Mouse (Mus musculus) gastrocnemius, adult 2 months (tissue): Measurements from ENCODE around the gene 1110025L11Rik. TPM values are rescaled to one million over a fixed set of nuclear protein-coding genes. Genes with fewer than 3 reads are reported as not detected.
"Not testable (repeated sequence)": the region's sequence is repeated elsewhere in the genome, so short reads cannot be mapped to it uniquely, and the experiment has no call there.

Source experiments
- DNase-seq: peaks from one replicate; pipeline ENCODE4 v3.0.0; 2022
- H3K27ac ChIP-seq: fragments of 200-600 bp; 2 replicates; pipeline ENCODE4 v1.8.1; 2022; ENCODE audit warnings: mild to moderate bottlenecking
- H3K4me3 ChIP-seq: fragments of 200-600 bp; 2 replicates; pipeline ENCODE4 v1.8.1; 2022; ENCODE audit warnings: mild to moderate bottlenecking, moderate library complexity
- CTCF ChIP-seq: fragments of 200-600 bp; IDR thresholded peaks from 2 replicates; pipeline ENCODE4 v1.8.1; 2022; ENCODE audit warnings: antibody characterized with exemption, mild to moderate bottlenecking, moderate library complexity
- intact Hi-C: fragments of 180-260 bp; cut with DNase I; formaldehyde crosslinking; loops from one replicate; pipeline ENCODE4 v1.15.1; 2025
- long read RNA-seq, 2 experiments: library from polyadenylated mRNA; stranded (forward); transcript quantifications; one replicate each; pipeline ENCODE4 v2.0.0; 2021
- total RNA-seq, 2 experiments: library from RNA; stranded (reverse); gene quantifications; 2 replicates each; pipeline ENCODE4 v1.2.3; 2021

The 1110025L11Rik gene
- not detected for total RNA-seq
- long read RNA-seq, experiment 1: 0 reads
- long read RNA-seq, experiment 2: 0 reads

- H3K27ac ChIP-seq, intact Hi-C loops, DNase-seq, H3K4me3 ChIP-seq: not testable (repeated sequence)
These were observed at the start of gene 1110025L11Rik for GRCm38 (mm10) chr16:89063902-89064301. 1110025L11Rik (minus strand) TSS chr16:89064002.

DNA sequence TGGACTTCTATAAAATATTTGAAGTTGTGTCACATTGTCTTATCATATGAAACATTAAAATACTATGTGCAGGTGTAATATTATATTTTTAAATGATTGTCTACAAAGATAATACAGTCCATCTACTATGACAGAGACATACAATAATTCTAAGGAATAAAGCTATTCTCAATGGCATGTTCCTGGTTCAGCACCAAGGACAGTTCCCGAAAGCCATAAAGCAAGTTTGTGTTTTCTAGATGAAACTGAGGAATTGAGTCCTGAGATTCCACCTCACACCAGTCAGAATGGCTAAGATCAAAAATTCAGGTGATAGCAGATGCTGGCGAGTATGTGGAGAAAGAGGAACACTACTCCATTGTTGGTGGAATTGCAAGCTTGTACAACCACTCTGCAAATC lies 7.2 kb upstream of the 1110025L11Rik start:
- intact Hi-C loops, DNase-seq, H3K4me3 ChIP-seq, H3K27ac ChIP-seq: not testable (repeated sequence)

DNA sequence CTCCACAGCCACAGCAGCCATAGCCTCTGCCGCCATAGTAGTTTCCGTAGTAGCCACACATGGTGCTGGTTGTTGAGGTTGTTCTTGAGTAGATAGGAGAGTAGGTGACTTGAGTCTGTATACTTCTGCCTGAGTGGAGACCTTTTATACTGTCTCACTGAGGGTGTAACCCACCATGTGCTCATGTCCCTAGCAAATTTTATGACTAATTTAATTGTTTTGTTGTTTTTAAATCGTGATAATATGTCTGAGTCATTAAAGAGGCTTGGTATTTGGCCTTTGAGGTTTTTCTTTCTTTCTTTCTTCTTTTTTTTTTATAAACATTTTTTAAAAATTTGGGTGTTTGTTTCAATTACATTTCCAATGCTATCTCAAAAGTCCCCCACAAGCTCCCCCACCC lies 16.0 kb downstream of the 1110025L11Rik start, which contains the start of gene Krtap6-5:
Gene Krtap6-5, minus strand, starts transcription at position 101 of the 400 bp plus-strand sequence.
- no peak for TF ChIP-seq CTCF

GRCm38 (mm10) chr16:89041372-89041771 lies 22.4 kb downstream of the 1110025L11Rik start, which contains the start of gene Gm10228:
Gm10228 (minus strand) TSS chr16:89041472.
- DNase-seq, H3K4me3 ChIP-seq, H3K27ac ChIP-seq, intact Hi-C loops: not testable (repeated sequence)

More for the DNA sequence above, 16.0 kb downstream of the 1110025L11Rik start, which contains the start of gene Krtap6-5:
- no peak for DNase-seq
- no peak within 1 kb of the TSS for H3K27ac ChIP-seq
- H3K4me3 ChIP-seq: no peak within 1 kb of the TSS
- intact Hi-C loops: no loop called here

DNA sequence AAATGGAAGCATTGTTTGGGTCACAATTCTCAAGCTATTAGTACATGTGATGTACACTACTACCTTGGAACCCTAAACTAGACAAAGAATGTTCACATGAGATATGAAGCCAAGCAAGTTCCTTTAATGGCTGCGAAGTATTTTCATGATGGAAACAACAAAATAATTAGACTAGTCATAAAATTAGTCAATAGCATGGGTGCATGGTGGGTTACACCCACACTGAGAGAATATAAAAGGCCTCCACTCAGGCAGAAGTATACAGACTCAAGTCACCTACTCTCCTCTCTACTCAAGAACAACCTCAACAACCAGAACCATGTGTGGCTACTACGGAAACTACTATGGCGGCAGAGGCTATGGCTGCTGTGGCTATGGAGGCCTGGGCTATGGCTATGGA lies 32.4 kb downstream of the 1110025L11Rik start, which contains the start of gene Krtap6-1:
Gene Krtap6-1, plus strand, starts transcription at position 301 of the 400 bp plus-strand sequence.
- H3K4me3 ChIP-seq, DNase-seq, H3K27ac ChIP-seq, intact Hi-C loops: not testable (repeated sequence)

- H3K4me3 ChIP-seq, H3K27ac ChIP-seq, intact Hi-C loops, DNase-seq: not testable (repeated sequence)
These were observed 48.8 kb downstream of the 1110025L11Rik start, which contains the start of gene Gm10229 for GRCm38 (mm10) chr16:89014984-89015383. Gm10229 (plus strand) TSS chr16:89015284.

DNA sequence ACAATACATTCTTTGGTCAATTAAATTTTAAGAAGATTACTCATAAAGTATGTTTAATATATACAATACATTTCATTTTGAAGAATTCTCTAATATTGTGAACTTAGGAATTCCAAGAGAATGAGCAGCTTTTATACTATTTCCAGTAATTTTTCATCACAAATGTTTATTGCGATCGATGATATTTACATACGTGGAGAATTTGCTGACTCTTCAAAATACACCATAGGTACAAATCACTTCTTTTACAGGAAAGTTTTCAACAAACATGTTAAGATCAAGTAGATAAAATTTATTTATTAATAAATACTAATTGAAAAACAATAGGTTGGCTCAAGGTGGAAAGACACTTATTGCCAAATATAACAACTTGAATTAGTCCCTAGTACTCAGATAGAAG lies 49.8 kb downstream of the 1110025L11Rik start:
- TF ChIP-seq CTCF: no peak
- Histone ChIP-seq H3K4me3 (no peak overlapping the region), H3K27ac (no peak overlapping the region)
- intact Hi-C loops: no loop called here
- DNase-seq: no peak

Other genes with a start within 250 kb of the 1110025L11Rik start
- not detected for gene Krtap15, start 243.8 kb downstream of the 1110025L11Rik start, total RNA-seq
- gene Krtap14, start 237.9 kb downstream of the 1110025L11Rik start, total RNA-seq: not detected
- not detected for gene Krtap19-1, start 194.6 kb downstream of the 1110025L11Rik start, total RNA-seq
- gene Krtap19-2, start 189.7 kb downstream of the 1110025L11Rik start, total RNA-seq: not detected
- not detected for gene Krtap19-3, start 186.0 kb downstream of the 1110025L11Rik start, total RNA-seq
- not detected for gene Krtap19-4, start 178.9 kb downstream of the 1110025L11Rik start, total RNA-seq
- not detected for gene Krtap19-5, start 167.5 kb downstream of the 1110025L11Rik start, total RNA-seq
- not detected for gene Krtap19-9b, start 131.7 kb downstream of the 1110025L11Rik start, total RNA-seq
- not detected for gene Krtap16-3, start 101.1 kb downstream of the 1110025L11Rik start, total RNA-seq
- gene Krtap22-2, start 53.2 kb downstream of the 1110025L11Rik start, total RNA-seq: not detected
- not detected for gene Gm10229, start 48.7 kb downstream of the 1110025L11Rik start, total RNA-seq
- not detected for gene Krtap6-1, start 32.3 kb downstream of the 1110025L11Rik start, total RNA-seq
- gene Gm10228, start 22.5 kb downstream of the 1110025L11Rik start, total RNA-seq: not detected
- gene Krtap6-5, start 16.1 kb downstream of the 1110025L11Rik start, total RNA-seq: not detected
- not detected for gene Krtap6-3, start 20.0 kb upstream of the 1110025L11Rik start, total RNA-seq
- gene Gm6358, start 76.8 kb upstream of the 1110025L11Rik start, total RNA-seq: not detected
- not detected for gene Gm10061, start 87.1 kb upstream of the 1110025L11Rik start, total RNA-seq
- not detected for gene Gm9789, start 94.0 kb upstream of the 1110025L11Rik start, total RNA-seq
- gene Gm7735, start 105.5 kb upstream of the 1110025L11Rik start, total RNA-seq: not detected
- gene 1110057P08Rik, start 110.7 kb upstream of the 1110025L11Rik start, total RNA-seq: not detected
- gene Krtap20-2, start 141.9 kb upstream of the 1110025L11Rik start, total RNA-seq: not detected